Mouse (Mus musculus) brain, embryonic 18.5 days (tissue): ENCODE measurements around the gene Col23a1.

Experiments used
- DNase-seq: peaks from one replicate; pipeline ENCODE4 v3.0.0-alpha.2; 2012; ENCODE audit warnings: low read depth, low spot score

The Col23a1 gene

GRCm38 (mm10) chr11:51482251-51482650 lies 192.5 kb downstream of the Col23a1 start:
- DNase-seq, result no peak

GRCm38 (mm10) chr11:51485051-51485521 lies 195.4 kb downstream of the Col23a1 start:
- DNase-seq, result no peak

GRCm38 (mm10) chr11:51485775-51486464 lies 196.2 kb downstream of the Col23a1 start:
- no peak for DNase-seq

- DNase-seq, result no peak
Observed at GRCm38 (mm10) chr11:51488813-51489212, 199.1 kb downstream of the Col23a1 start.

- no peak for DNase-seq
Observed at GRCm38 (mm10) chr11:51493421-51493820, 203.7 kb downstream of the Col23a1 start.

GRCm38 (mm10) chr11:51494178-51494577 lies 204.5 kb downstream of the Col23a1 start:
- no peak for DNase-seq

GRCm38 (mm10) chr11:51499776-51500175 lies 210.1 kb downstream of the Col23a1 start:
- DNase-seq, result no peak

GRCm38 (mm10) chr11:51502431-51502851 lies 212.7 kb downstream of the Col23a1 start:
- DNase-seq, result peak; percentile 42

GRCm38 (mm10) chr11:51504946-51505345 lies 215.2 kb downstream of the Col23a1 start:
- no peak for DNase-seq

- DNase-seq, result no peak
Observed at GRCm38 (mm10) chr11:51508053-51508452, 218.3 kb downstream of the Col23a1 start.

GRCm38 (mm10) chr11:51509211-51509610 lies 219.5 kb downstream of the Col23a1 start:
- DNase-seq, result no peak

- no peak for DNase-seq
Observed at GRCm38 (mm10) chr11:51513019-51513418, 223.3 kb downstream of the Col23a1 start.

GRCm38 (mm10) chr11:51515346-51515745 lies 225.6 kb downstream of the Col23a1 start:
- DNase-seq, result no peak

- DNase-seq, result no peak
Observed at GRCm38 (mm10) chr11:51518100-51518499, 228.4 kb downstream of the Col23a1 start.

GRCm38 (mm10) chr11:51518585-51518984 lies 228.9 kb downstream of the Col23a1 start:
- no peak for DNase-seq

- DNase-seq, result no peak
Observed at GRCm38 (mm10) chr11:51521440-51521839, 231.7 kb downstream of the Col23a1 start.

- DNase-seq, result no peak
Observed at GRCm38 (mm10) chr11:51523215-51523614, 233.5 kb downstream of the Col23a1 start.

- DNase-seq, result no peak
Observed at GRCm38 (mm10) chr11:51523625-51524024, 233.9 kb downstream of the Col23a1 start.

GRCm38 (mm10) chr11:51526631-51527161 lies 237.0 kb downstream of the Col23a1 start:
- no peak for DNase-seq

GRCm38 (mm10) chr11:51533128-51533533 lies 243.4 kb downstream of the Col23a1 start:
- no peak for DNase-seq

- DNase-seq, result no peak
Observed at GRCm38 (mm10) chr11:51534314-51534713, 244.6 kb downstream of the Col23a1 start.

- no peak for DNase-seq
Observed at GRCm38 (mm10) chr11:51538388-51538787, 248.7 kb downstream of the Col23a1 start.
